Mouse (Mus musculus): ENCODE measurements around the gene Ifi208. TPM values are rescaled to one million over a fixed set of nuclear protein-coding genes. Genes with fewer than 3 reads are reported as not detected.

Ifi208 gene
- 105 TPM for polyA plus RNA-seq (2017; shearing (Covaris generic))

GRCm38 (mm10) chr1:173673458-173674097, at the start of gene Ifi208:
Gene Ifi208 (plus strand): TSS chr1:173673675.

GRCm38 (mm10) chr1:173630622-173631021, 42.9 kb upstream of the Ifi208 start, which contains the start of gene Ifi209:
Gene Ifi209 (plus strand): TSS chr1:173630917.

GRCm38 (mm10) chr1:173741656-173742055, 68.2 kb downstream of the Ifi208 start, which contains the start of gene Ifi207:
Gene Ifi207 (minus strand): TSS chr1:173741747.

Other genes starting within 250 kb of the Ifi208 start
- 67.5 TPM for gene Ifi206, start 182.6 kb upstream of the Ifi208 start, polyA plus RNA-seq (2017; shearing (Covaris generic))
- 28.3 TPM for gene Ifi214, start 137.7 kb upstream of the Ifi208 start, polyA plus RNA-seq (2017; shearing (Covaris generic))
- 89.8 TPM for gene Ifi213, start 74.4 kb upstream of the Ifi208 start, polyA plus RNA-seq (2017; shearing (Covaris generic))
- 109 TPM for gene Ifi209, start 42.8 kb upstream of the Ifi208 start, polyA plus RNA-seq (2017; shearing (Covaris generic))
- gene Ifi207, start 68.1 kb downstream of the Ifi208 start, polyA plus RNA-seq (2017; shearing (Covaris generic)) = not detected
- gene Ifi204, start 93.3 kb downstream of the Ifi208 start, polyA plus RNA-seq (2017; shearing (Covaris generic)) = not detected
- gene Ifi211, start 239.4 kb downstream of the Ifi208 start, polyA plus RNA-seq (2017; shearing (Covaris generic)) = 0.24 TPM

Data from naive thymus-derived CD4-positive, alpha-beta T cell, adult 5 months (primary cell).